Mouse (Mus musculus) embryonic fibroblast, embryonic 13.5 days (primary cell): ENCODE measurements at regions not wholly inside any gene's neighbourhood (a gene's known extent, or its start where the extent isn't known, plus 50 kb on each side); places are given as distances from the start of the nearest gene placed in this dataset.

Experiments used
- CTCF ChIP-seq: IDR thresholded peaks from 2 replicates; pipeline ENCODE4 v1.5.1; 2011; ENCODE audit warnings: mild to moderate bottlenecking, control low read depth, low read length, moderate library complexity, borderline replicate concordance; ENCODE audit not compliant: insufficient read depth
- POLR2A ChIP-seq: IDR thresholded peaks from 2 replicates; pipeline ENCODE4 v1.6.1; 2011; ENCODE audit warnings: low read depth, mild to moderate bottlenecking, control low read depth, low read length, moderate library complexity

GRCm38 (mm10) chr2:162807747-162808146 lies 123.6 kb upstream of the Srsf6 start:
- no peak for TF ChIP-seq POLR2A
- no peak for TF ChIP-seq CTCF
